Mouse (Mus musculus): Measurements from ENCODE around the gene Tango6. TPM values are rescaled to one million over a fixed set of nuclear protein-coding genes. Genes with fewer than 3 reads are reported as not detected.

The Tango6 gene
- total RNA-seq, 2 experiments from 2014 or later = 6.5 to 6.9 TPM

- intact Hi-C loops (cut with DNase I) = loop anchor here (1.0 kb wide), 1 partner anchor 163 kb away; the partner anchor contains the start of genes Cog8 and Nip7
- Histone ChIP-seq H3K27ac (peak overlapping the region; percentile 67), H3K4me3 (peak overlapping the region; percentile 71)
- peak in 1 of 2 experiments; percentile 28 for DNase-seq (ENCODE audit: extremely low spot score in 1 of 2, low spot score in 2 of 2)
- TF ChIP-seq CTCF (IDR thresholded peaks at IDR 0.05) = no peak
Observed at GRCm38 (mm10) chr8:106892806-106893451, 210.1 kb downstream of the Tango6 start.

- H3K4me3 ChIP-seq = peak within 1 kb of the TSS; percentile 71
- peak; percentile 85 to 86 for DNase-seq (ENCODE audit: extremely low spot score in 1 of 2, low spot score in 2 of 2)
- intact Hi-C loops (cut with DNase I) = loop anchor here (1.0 kb wide), 1 partner anchor 163 kb away; the partner anchor contains the start of genes Cog8 and Nip7
- TF ChIP-seq CTCF (IDR thresholded peaks at IDR 0.05) = no peak
- peak within 1 kb of the TSS; percentile 67 for H3K27ac ChIP-seq
Observed at GRCm38 (mm10) chr8:106893481-106894156, 210.8 kb downstream of the Tango6 start, which contains the start of gene Utp4. Gene Utp4, plus strand, starts transcription at chr8:106893636.

GRCm38 (mm10) chr8:106899473-106899872, 216.6 kb downstream of the Tango6 start:
- H3K4me3 ChIP-seq = no peak overlapping the region
- DNase-seq (ENCODE audit: extremely low spot score in 1 of 2, low spot score in 2 of 2) = no peak
- H3K27ac ChIP-seq = no peak overlapping the region
- intact Hi-C loops (cut with DNase I) = no loop called here
- no peak for TF ChIP-seq CTCF (IDR thresholded peaks at IDR 0.05)

Other genes with a start within 250 kb of the Tango6 start
- gene 6030452D12Rik, start 182.5 kb upstream of the Tango6 start, total RNA-seq (2021) = not detected
- gene Cdh3, start 172.2 kb upstream of the Tango6 start, total RNA-seq (2021) = under 1 TPM; 0.33 to 0.45 TPM
- gene Gm10073, start 109.6 kb upstream of the Tango6 start, total RNA-seq (2021) = 10 to 100 TPM; 76.6 to 90.7 TPM
- gene Cdh1, start 79.7 kb upstream of the Tango6 start, total RNA-seq (2021) = 1 to 10 TPM; 1.3 to 2.2 TPM
- gene Has3, start 187.2 kb downstream of the Tango6 start, total RNA-seq (2021) = 1 to 10 TPM; 1.7 to 2.0 TPM
- gene Utp4, start 210.6 kb downstream of the Tango6 start, total RNA-seq (2021) = 10 to 100 TPM; 36.4 to 39.4 TPM